Mouse (Mus musculus) MEL (cell line): ENCODE results near the gene Cyth4. TPM values are rescaled to one million over a fixed set of nuclear protein-coding genes. Genes with fewer than 3 reads are reported as not detected.
A peak's percentile ranks its signal among the peaks of the same experiment; 100 is the strongest.

Experiments used
- DNase-seq: peaks from one replicate; pipeline ENCODE4 v3.0.0; 2011; ENCODE audit warnings: low read depth, low spot score
- H3K27ac ChIP-seq: 2 replicates; pipeline ENCODE4 v1.5.1; 2012; ENCODE audit warnings: low read depth, mild to moderate bottlenecking, control low read depth, low read length, moderate library complexity; ENCODE audit not compliant: control insufficient read depth
- H3K27me3 ChIP-seq, 2 experiments: fragments of 150-350 bp in 1 of 2; sonication (generic) in 1 of 2; 2 replicates each; pipeline ENCODE4 v1.6.1; 2012; ENCODE audit warnings: low read length in 2 of 2, mild to moderate bottlenecking in 2 of 2, improper control_type of control experiment in 1 of 2, moderate library complexity in 1 of 2; ENCODE audit not compliant: insufficient read depth in 2 of 2, control insufficient read depth in 1 of 2
- H3K36me3 ChIP-seq, 2 experiments: 2 replicates each; pipeline ENCODE4 v1.6.1; 2012 to 2014; ENCODE audit warnings: low read length in 2 of 2, improper control_type of control experiment in 1 of 2, inconsistent platforms in 1 of 2, mild to moderate bottlenecking in 1 of 2; ENCODE audit not compliant: insufficient read depth in 2 of 2, control insufficient read depth in 1 of 2
- H3K4me1 ChIP-seq, 2 experiments: fragments of 150-350 bp in 1 of 2; sonication (generic) in 1 of 2; 2 replicates each; pipeline ENCODE4 v1.6.1; 2012; ENCODE audit warnings: low read length in 2 of 2, improper control_type of control experiment in 1 of 2, mild to moderate bottlenecking in 1 of 2; ENCODE audit not compliant: insufficient read depth in 2 of 2, control insufficient read depth in 1 of 2
- H3K4me3 ChIP-seq, 2 experiments: fragments of 150-350 bp in 1 of 2; sonication (generic) in 1 of 2; 2 replicates each; pipeline ENCODE4 v1.5.1; 2012; ENCODE audit warnings: low read depth in 2 of 2, low read length in 2 of 2, mild to moderate bottlenecking in 2 of 2, moderate library complexity in 2 of 2, control low read depth in 1 of 2, improper control_type of control experiment in 1 of 2; ENCODE audit not compliant: control insufficient read depth in 1 of 2, insufficient read depth in 1 of 2
- H3K79me2 ChIP-seq: 2 replicates; pipeline ENCODE4 v1.6.1; 2012; ENCODE audit warnings: mild to moderate bottlenecking, low read length, moderate library complexity; ENCODE audit not compliant: control insufficient read depth, poor library complexity, insufficient read depth
- H3K9ac ChIP-seq: 2 replicates; pipeline ENCODE4 v1.6.1; 2012; ENCODE audit warnings: low read depth, mild to moderate bottlenecking, control low read depth, low read length, moderate library complexity; ENCODE audit not compliant: control insufficient read depth, poor library complexity, severe bottlenecking
- H3K9me3 ChIP-seq: fragments of 150-350 bp; sonication (generic); replicated peaks from 2 replicates; pipeline ENCODE4 v1.6.1; 2012; ENCODE audit warnings: mild to moderate bottlenecking, low read length, improper control_type of control experiment, moderate library complexity; ENCODE audit not compliant: insufficient read depth
- BHLHE40 ChIP-seq: IDR thresholded peaks from 2 replicates; pipeline ENCODE4 v1.6.1; 2012; ENCODE audit warnings: low read depth, mild to moderate bottlenecking, inconsistent platforms, low read length, improper control_type of control experiment, borderline replicate concordance
- CTCF ChIP-seq, 3 experiments: IDR thresholded peaks in 2 of 3; conservative IDR thresholded peaks in 1 of 3; 2 replicates each; pipeline ENCODE4 v1.5.1; 2011 to 2012; ENCODE audit warnings: low read length in 3 of 3, low read depth in 2 of 3, mild to moderate bottlenecking in 2 of 3, improper control_type of control experiment in 1 of 3, inconsistent platforms in 1 of 3, mixed read lengths in 1 of 3, moderate library complexity in 1 of 3; ENCODE audit not compliant: control insufficient read depth in 1 of 3, insufficient read depth in 1 of 3, poor library complexity in 1 of 3, severe bottlenecking in 1 of 3
- E2F4 ChIP-seq: IDR thresholded peaks from 2 replicates; pipeline ENCODE4 v1.6.1; 2011; ENCODE audit warnings: low read depth, low read length, improper control_type of control experiment, borderline replicate concordance
- ELF1 ChIP-seq: IDR thresholded peaks from 2 replicates; pipeline ENCODE4 v1.6.1; 2014; ENCODE audit warnings: low read depth, mild to moderate bottlenecking, inconsistent platforms, low read length, improper control_type of control experiment, moderate library complexity
- EP300 ChIP-seq, 2 experiments: IDR thresholded peaks; 2 replicates each; pipeline ENCODE4 v1.6.1; 2011; ENCODE audit warnings: improper control_type of control experiment in 2 of 2, low read length in 2 of 2, low read depth in 1 of 2, mild to moderate bottlenecking in 1 of 2
- ETS1 ChIP-seq: IDR thresholded peaks from 2 replicates; pipeline ENCODE4 v1.6.1; 2012; ENCODE audit warnings: low read depth, mild to moderate bottlenecking, inconsistent platforms, low read length, improper control_type of control experiment, moderate library complexity
- GABPA ChIP-seq: IDR thresholded peaks from 2 replicates; pipeline ENCODE4 v1.6.1; 2012; ENCODE audit warnings: low read depth, mild to moderate bottlenecking, inconsistent platforms, low read length, improper control_type of control experiment, moderate library complexity
- GATA1 ChIP-seq: IDR thresholded peaks from 2 replicates; pipeline ENCODE4 v1.6.1; 2011; ENCODE audit warnings: low read depth, low read length, improper control_type of control experiment
- HCFC1 ChIP-seq: IDR thresholded peaks from 2 replicates; pipeline ENCODE4 v1.6.1; 2012; ENCODE audit warnings: low read depth, mild to moderate bottlenecking, inconsistent platforms, low read length, improper control_type of control experiment, moderate library complexity
- JUND ChIP-seq: IDR thresholded peaks from 2 replicates; pipeline ENCODE4 v1.6.1; 2011; ENCODE audit warnings: low read depth, mild to moderate bottlenecking, improper control_type of control experiment, low read length
- KAT2A ChIP-seq: conservative IDR thresholded peaks from 2 replicates; pipeline ENCODE4 v1.6.1; 2012; ENCODE audit warnings: low read depth, low read length, improper control_type of control experiment, inconsistent platforms
- MAFK ChIP-seq: IDR thresholded peaks from 2 replicates; pipeline ENCODE4 v1.6.1; 2011; ENCODE audit warnings: low read depth, mild to moderate bottlenecking, low read length, improper control_type of control experiment, borderline replicate concordance
- MAX ChIP-seq: IDR thresholded peaks from 2 replicates; pipeline ENCODE4 v1.6.1; 2011; ENCODE audit warnings: low read length, improper control_type of control experiment
- MYB ChIP-seq: IDR thresholded peaks from 2 replicates; pipeline ENCODE4 v1.6.1; 2011; ENCODE audit warnings: mild to moderate bottlenecking, low read depth, low read length, improper control_type of control experiment
- MYC ChIP-seq: IDR thresholded peaks from 2 replicates; pipeline ENCODE4 v1.6.1; 2011; ENCODE audit warnings: low read depth, mild to moderate bottlenecking, low read length, improper control_type of control experiment, moderate library complexity
- NELFE ChIP-seq: IDR thresholded peaks from 2 replicates; pipeline ENCODE4 v1.6.1; 2011; ENCODE audit warnings: low read depth, low read length, improper control_type of control experiment
- NRF1 ChIP-seq: IDR thresholded peaks from 2 replicates; pipeline ENCODE4 v1.6.1; 2014; ENCODE audit warnings: low read depth, mild to moderate bottlenecking, inconsistent platforms, low read length, improper control_type of control experiment, moderate library complexity; ENCODE audit not compliant: poor library complexity, insufficient read depth, severe bottlenecking
- POLR2AphosphoS5 ChIP-seq: IDR thresholded peaks from 2 replicates; pipeline ENCODE4 v1.6.1; 2012; ENCODE audit warnings: low read depth, borderline replicate concordance, mild to moderate bottlenecking, inconsistent platforms, low read length, moderate library complexity, mixed read lengths
- RAD21 ChIP-seq: IDR thresholded peaks from 2 replicates; pipeline ENCODE4 v1.6.1; 2011; ENCODE audit warnings: mild to moderate bottlenecking, low read depth, low read length, improper control_type of control experiment
- RCOR1 ChIP-seq: IDR thresholded peaks from 2 replicates; pipeline ENCODE4 v1.6.1; 2012; ENCODE audit warnings: low read depth, mild to moderate bottlenecking, inconsistent platforms, low read length, improper control_type of control experiment
- SIN3A ChIP-seq: IDR thresholded peaks from 2 replicates; pipeline ENCODE4 v1.6.1; 2012; ENCODE audit warnings: low read length, improper control_type of control experiment, inconsistent platforms
- SMC3 ChIP-seq: IDR thresholded peaks from 2 replicates; pipeline ENCODE4 v1.6.1; 2011; ENCODE audit warnings: low read depth, low read length, improper control_type of control experiment
- TAL1 ChIP-seq: IDR thresholded peaks from 2 replicates; pipeline ENCODE4 v1.6.1; 2012; ENCODE audit warnings: mild to moderate bottlenecking, inconsistent platforms, low read length, moderate library complexity, mixed read lengths
- UBTF ChIP-seq: IDR thresholded peaks from 2 replicates; pipeline ENCODE4 v1.6.1; 2012; ENCODE audit warnings: low read depth, mild to moderate bottlenecking, inconsistent platforms, low read length, improper control_type of control experiment, moderate library complexity, borderline replicate concordance; ENCODE audit not compliant: insufficient read depth
- USF1 ChIP-seq: IDR thresholded peaks from 2 replicates; pipeline ENCODE4 v1.6.1; 2014; ENCODE audit warnings: low read depth, mild to moderate bottlenecking, inconsistent platforms, low read length, improper control_type of control experiment, moderate library complexity
- USF2 ChIP-seq, 2 experiments: IDR thresholded peaks; 2 replicates each; pipeline ENCODE4 v1.6.1; 2011 to 2012; ENCODE audit warnings: improper control_type of control experiment in 2 of 2, low read length in 2 of 2, borderline replicate concordance in 1 of 2, inconsistent platforms in 1 of 2, low read depth in 1 of 2, mild to moderate bottlenecking in 1 of 2; ENCODE audit not compliant: insufficient read depth in 1 of 2
- ZC3H11A ChIP-seq: IDR thresholded peaks from 2 replicates; pipeline ENCODE4 v1.6.1; 2012; ENCODE audit warnings: low read depth, mild to moderate bottlenecking, inconsistent platforms, low read length, improper control_type of control experiment
- ZKSCAN1 ChIP-seq: IDR thresholded peaks from 2 replicates; pipeline ENCODE4 v1.6.1; 2012; ENCODE audit warnings: low read depth, mild to moderate bottlenecking, inconsistent platforms, low read length, improper control_type of control experiment, moderate library complexity
- ZMIZ1 ChIP-seq: IDR thresholded peaks from 2 replicates; pipeline ENCODE4 v1.6.1; 2012; ENCODE audit warnings: low read depth, mild to moderate bottlenecking, inconsistent platforms, low read length, improper control_type of control experiment, moderate library complexity
- polyA plus RNA-seq, 2 experiments: library from polyadenylated mRNA; stranded (reverse) in 1 of 2; unstranded in 1 of 2; fragments of >175 nt in 1 of 2; fragments of >200 nt in 1 of 2; gene quantifications; 2 replicates each; pipeline versions ENCODE4 v1.2.1 to v1.2.4; 2012; ENCODE audit warnings: low replicate concordance in 2 of 2, low read depth in 1 of 2; ENCODE audit not compliant: insufficient read length in 2 of 2, insufficient read depth in 1 of 2, missing spikeins in 1 of 2
- total RNA-seq: library from RNA; depleted of rRNA; stranded (reverse); fragments of 300-350 nt; gene quantifications from 2 replicates; pipeline ENCODE4 v1.2.3, GENCODE M21; 2012

Gene Cyth4
- total and polyA plus RNA-seq, 3 experiments, result 8.7 to 23.5 TPM; not detected in 1

GRCm38 (mm10) chr15:78563937-78564336 lies 32.9 kb upstream of the Cyth4 start:
- TF ChIP-seq SMC3 (no peak), MYC (0 out of 2 replicates have a peak, but pooled peaks have one; percentile 33), EP300 (IDR thresholded peaks at IDR 0.05; ENCODE audit: low read depth in 1 of 2, low read length in 2 of 2) (peak in 1 of 2 experiments; percentile 29; a peak in 3 of 4 replicates)
- Histone ChIP-seq H3K4me1 (peaks cover 16 to 29% of the 10 kb centered on the region in 2 experiments), H3K9me3 (no peaks in the 10 kb centered on the region), H3K36me3 (peaks cover 2 to 27% of the 10 kb centered on the region in 2 experiments; a peak in 3 of 4 replicates), H3K27me3 (no peaks in the 10 kb centered on the region), H3K27ac (peak overlapping the region; percentile 67), H3K4me3 (no peak overlapping the region), H3K79me2 (no peaks in the 10 kb centered on the region; the same call in none of the 2 replicates), H3K9ac (peak overlapping the region; percentile 35)
- peak; percentile 71 for DNase-seq

GRCm38 (mm10) chr15:78564764-78565435 lies 31.9 kb upstream of the Cyth4 start:
- Histone ChIP-seq H3K27ac (peak overlapping the region; percentile 67), H3K79me2 (no peaks in the 10 kb centered on the region; the same call in none of the 2 replicates), H3K36me3 (peaks cover 5 to 27% of the 10 kb centered on the region in 2 experiments; a peak in 3 of 4 replicates), H3K4me3 (no peak overlapping the region), H3K27me3 (no peaks in the 10 kb centered on the region), H3K4me1 (peaks cover 16 to 31% of the 10 kb centered on the region in 2 experiments), H3K9me3 (no peaks in the 10 kb centered on the region), H3K9ac (peak overlapping the region; percentile 40)
- DNase-seq, result peak; percentile 53
- TF ChIP-seq TAL1 (0 out of 2 replicates have a peak, but pooled peaks have one; percentile 10), GABPA (no peak), JUND (no peak), RAD21 (no peak), GATA1 (peak; percentile 83), MYB (no peak), ZC3H11A (no peak), SMC3 (no peak), ELF1 (no peak), MAFK (no peak), HCFC1 (no peak), KAT2A (no peak), ETS1 (peak; percentile 62; the same call in 1 of the 2 replicates), NELFE (no peak), USF2 (IDR thresholded peaks at IDR 0.05; ENCODE audit: borderline replicate concordance in 1 of 2, insufficient read depth in 1 of 2, low read depth in 1 of 2, low read length in 2 of 2) (no peak), ZMIZ1 (no peak), NRF1 (no peak), BHLHE40 (peak; percentile 75; the same call in 1 of the 2 replicates), UBTF (no peak), MAX (no peak), RCOR1 (no peak), USF1 (peak; percentile 46; the same call in 1 of the 2 replicates), E2F4 (no peak), CTCF (IDR thresholded peaks at IDR 0.05 in 2 of 3, conservative IDR thresholded peaks at IDR 0.05 in 1 of 3; ENCODE audit: control insufficient read depth in 1 of 3, insufficient read depth in 1 of 3, low read depth in 2 of 3, low read length in 3 of 3, poor library complexity in 1 of 3, severe bottlenecking in 1 of 3) (no peak; a peak in 1 of 6 replicates), SIN3A (no peak; the same call in 1 of the 2 replicates), POLR2AphosphoS5 (no peak), ZKSCAN1 (no peak)
